Mouse (Mus musculus) cerebellum, postnatal 36 days (tissue): ENCODE data around the gene Adgrg7.

Experiments
- DNase-seq, 2 experiments: peaks; one replicate each; pipeline ENCODE4 v3.0.0; 2021 to 2022; ENCODE audit warnings: mixed read lengths in 2 of 2

The Adgrg7 gene

GRCm38 (mm10) chr16:56705731-56706130, 89.9 kb downstream of the Adgrg7 start:
- no peak for DNase-seq

- DNase-seq, result no peak
Observed at GRCm38 (mm10) chr16:56700898-56701297, 94.8 kb downstream of the Adgrg7 start.

GRCm38 (mm10) chr16:56696448-56696847, 99.2 kb downstream of the Adgrg7 start:
- DNase-seq, result no peak

GRCm38 (mm10) chr16:56690715-56691114, 104.9 kb downstream of the Adgrg7 start:
- DNase-seq, result peak in 1 of 2 experiments; percentile 20

- no peak for DNase-seq
Observed at GRCm38 (mm10) chr16:56686747-56687146, 108.9 kb downstream of the Adgrg7 start.

- no peak for DNase-seq
Observed at GRCm38 (mm10) chr16:56681010-56681645, 114.5 kb downstream of the Adgrg7 start.

- peak; percentile 4 to 29 for DNase-seq
Observed at GRCm38 (mm10) chr16:56677146-56677545, 118.5 kb downstream of the Adgrg7 start.
